Comparison of ENCODE assay signal across 12 mouse cellular contexts in genomic region chr3:156028602-156029188, GRCm38 (mm10).
DNase-seq lines count a peak whose midpoint lies in the region; ATAC-seq lines count a peak whose summit lies in the region.
"Had no signal": no experiment of that assay in that cellular context is flagged by ENCODE, and none has a peak within 500 bp of the region (broad histone marks: within the 10 kb centered on the region; RNA-seq: fewer than 3 reads in every experiment).

No protein-coding gene starts in this region.

- ATAC-seq in forebrain, embryonic 12.5 days (ENCODE audit: low FRiP score): peak; percentile 39; the same call in 1 of the 2 replicates
- ATAC-seq in hindbrain, embryonic 14.5 days (ENCODE audit: low FRiP score): peak; percentile 51; the same call in 1 of the 2 replicates
- ATAC-seq in midbrain, embryonic 16.5 days: peak; percentile 89
- ATAC-seq: liver, embryonic 12.5 days had no signal

- peak; percentile 15 to 25 for DNase-seq in left cerebral cortex, postnatal 14 days (ENCODE audit: low spot score in 2 of 2)
- no peak for DNase-seq in left cerebral cortex, adult 8-10 months (ENCODE audit: low spot score in 2 of 2)
- DNase-seq in hindbrain, embryonic 14.5 days (ENCODE audit: low spot score): peak; percentile 51
- DNase-seq in gastrocnemius, postnatal 36 days: no peak
- DNase-seq in thymus, postnatal 0 days (ENCODE audit: low spot score): no peak
- DNase-seq: adrenal gland, postnatal 36 days; cerebellum, adult 11 months; right cerebral cortex, postnatal 25 days had no signal

- H3K9me3 ChIP-seq in forebrain, embryonic 12.5 days: no peaks in the 10 kb centered on the region
- H3K9me3 ChIP-seq in hindbrain, embryonic 14.5 days (ENCODE audit: control insufficient read depth, low read length): no peaks in the 10 kb centered on the region
- H3K9me3 ChIP-seq in midbrain, embryonic 16.5 days (replicated peaks; ENCODE audit: control insufficient read depth, low read length, poor library complexity, severe bottlenecking): no peaks in the 10 kb centered on the region
- H3K9me3 ChIP-seq: heart, embryonic 13.5 days; liver, embryonic 12.5 days had no signal

- WGBS in forebrain, embryonic 12.5 days: 32% methylated on average over 5 of the region's 5 CpGs
- WGBS in hindbrain, embryonic 14.5 days: 40% methylated on average over 5 of the region's 5 CpGs
- 12% methylated on average over 5 of the region's 5 CpGs for WGBS in midbrain, embryonic 16.5 days

- intact Hi-C loops in left cerebral cortex, postnatal 14 days (cut with DNase I): no loop called here
- intact Hi-C loops in gastrocnemius, postnatal 36 days (cut with DNase I): no loop called here

- no peak overlapping the region for H3K4me2 ChIP-seq in forebrain, embryonic 12.5 days
- no peak overlapping the region for H3K4me2 ChIP-seq in hindbrain, embryonic 14.5 days (replicated peaks)
- H3K4me2 ChIP-seq in midbrain, embryonic 16.5 days (ENCODE audit: low read length): 0 out of 2 replicates have a peak overlapping the region, but pooled peaks have one; percentile 1
- H3K4me2 ChIP-seq: heart, embryonic 13.5 days; liver, embryonic 12.5 days had no signal

- H3K36me3 ChIP-seq in forebrain, embryonic 12.5 days (replicated peaks): no peaks in the 10 kb centered on the region
- H3K36me3 ChIP-seq in hindbrain, embryonic 14.5 days (replicated peaks; ENCODE audit: control insufficient read depth, insufficient read depth): no peaks in the 10 kb centered on the region
- no peaks in the 10 kb centered on the region for H3K36me3 ChIP-seq in midbrain, embryonic 16.5 days (ENCODE audit: control insufficient read depth, insufficient read depth, low read length)
- H3K36me3 ChIP-seq: heart, embryonic 13.5 days; liver, embryonic 12.5 days had no signal

- H3K4me3 ChIP-seq in forebrain, embryonic 12.5 days (replicated peaks): no peak overlapping the region
- no peak overlapping the region for H3K4me3 ChIP-seq in hindbrain, embryonic 14.5 days (replicated peaks; ENCODE audit: low read length)
- H3K4me3 ChIP-seq in midbrain, embryonic 16.5 days (ENCODE audit: low read depth, low read length): no peak overlapping the region
- H3K4me3 ChIP-seq: heart, embryonic 13.5 days; liver, embryonic 12.5 days had no signal

- H3K27ac ChIP-seq in forebrain, embryonic 12.5 days: no peak overlapping the region
- H3K27ac ChIP-seq in hindbrain, embryonic 14.5 days: no peak overlapping the region
- peak overlapping the region; percentile 66 for H3K27ac ChIP-seq in midbrain, embryonic 16.5 days (ENCODE audit: low read length)
- H3K27ac ChIP-seq: heart, embryonic 13.5 days; liver, embryonic 12.5 days had no signal

- H3K27me3 ChIP-seq in forebrain, embryonic 12.5 days: no peaks in the 10 kb centered on the region
- H3K27me3 ChIP-seq in hindbrain, embryonic 14.5 days (ENCODE audit: control insufficient read depth, insufficient read depth, low read length): no peaks in the 10 kb centered on the region
- no peaks in the 10 kb centered on the region for H3K27me3 ChIP-seq in midbrain, embryonic 16.5 days (ENCODE audit: control insufficient read depth, insufficient read depth, low read depth, low read length)
- H3K27me3 ChIP-seq: heart, embryonic 13.5 days; liver, embryonic 12.5 days had no signal

- H3K9ac ChIP-seq in forebrain, embryonic 12.5 days: no peak overlapping the region
- no peak overlapping the region for H3K9ac ChIP-seq in hindbrain, embryonic 14.5 days
- no peak overlapping the region for H3K9ac ChIP-seq in midbrain, embryonic 16.5 days (ENCODE audit: low read depth, low read length)
- H3K9ac ChIP-seq: heart, embryonic 13.5 days; liver, embryonic 12.5 days had no signal

- H3K4me1 ChIP-seq in forebrain, embryonic 12.5 days: peaks cover 7% of the 10 kb centered on the region
- no peaks in the 10 kb centered on the region; the same call in 1 of the 2 replicates for H3K4me1 ChIP-seq in hindbrain, embryonic 14.5 days (replicated peaks; ENCODE audit: control insufficient read depth, insufficient read depth, low read length)
- peaks cover 7% of the 10 kb centered on the region for H3K4me1 ChIP-seq in midbrain, embryonic 16.5 days (ENCODE audit: control insufficient read depth, insufficient read depth, low read length)
- H3K4me1 ChIP-seq: heart, embryonic 13.5 days; liver, embryonic 12.5 days had no signal

Comparison
In these comparisons a context has a peak if more than half of its experiments do, and no peak if none do; other contexts are left out.
1. DNase-seq: peak in left cerebral cortex, postnatal 14 days (2 of 2) and hindbrain, embryonic 14.5 days (single experiment); none in left cerebral cortex, adult 8-10 months (0 of 2), gastrocnemius, postnatal 36 days (0 of 2) and thymus, postnatal 0 days (single experiment).
2. ATAC-seq: peak in every context shown above with its lines; median percentile 89 in midbrain, embryonic 16.5 days; 51 in hindbrain, embryonic 14.5 days; 39 in forebrain, embryonic 12.5 days.